Mouse (Mus musculus): ENCODE results near the gene Nol11.
"Not testable (repeated sequence)": the region's sequence is repeated elsewhere in the genome, so short reads cannot be mapped to it uniquely, and the experiment has no call there.

Nol11 gene

GRCm38 (mm10) chr11:107154431-107154830 is 34.8 kb downstream of the Nol11 start:
- DNase-seq = no peak

DNA sequence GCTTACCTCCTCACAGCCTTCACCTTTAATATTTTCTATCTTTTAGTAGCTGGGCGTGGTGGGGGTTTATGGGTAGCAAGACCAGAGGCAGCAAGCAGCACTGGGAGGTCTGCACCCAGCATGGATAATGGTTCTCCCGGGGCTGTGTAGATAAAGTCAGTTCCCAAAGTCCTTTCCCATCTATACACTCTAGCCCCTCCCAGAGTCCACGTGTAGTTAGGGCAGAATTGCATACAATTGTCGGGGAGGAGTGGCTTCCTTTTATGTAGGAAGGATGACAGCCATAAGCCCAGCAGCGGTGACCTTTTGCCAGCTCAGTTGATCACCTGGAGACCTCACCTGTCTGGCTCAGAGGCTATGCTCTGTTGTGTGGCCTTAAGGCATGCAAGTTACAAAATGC is 35.5 kb downstream of the Nol11 start:
- DNase-seq = no peak

DNA sequence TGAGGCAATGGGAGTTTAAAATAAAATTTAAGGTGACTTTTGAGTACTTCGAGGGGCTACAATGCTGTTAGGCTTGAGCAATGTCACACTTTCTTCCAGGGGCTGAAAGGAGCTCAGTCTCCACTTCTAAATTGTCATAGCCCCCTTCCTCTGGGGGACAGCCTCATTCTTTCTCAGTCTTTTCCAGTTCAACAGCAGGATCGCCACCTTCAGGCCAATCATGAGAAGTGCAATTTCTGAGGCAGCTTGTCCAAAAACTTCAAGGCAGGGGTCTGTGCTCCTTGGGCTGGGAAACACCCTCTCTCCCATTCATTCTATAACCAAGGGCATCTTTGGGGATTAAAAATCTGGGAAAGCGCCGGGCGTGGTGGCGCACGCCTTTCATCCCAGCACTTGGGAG is 37.4 kb downstream of the Nol11 start:
- DNase-seq = peak; percentile 47

DNA sequence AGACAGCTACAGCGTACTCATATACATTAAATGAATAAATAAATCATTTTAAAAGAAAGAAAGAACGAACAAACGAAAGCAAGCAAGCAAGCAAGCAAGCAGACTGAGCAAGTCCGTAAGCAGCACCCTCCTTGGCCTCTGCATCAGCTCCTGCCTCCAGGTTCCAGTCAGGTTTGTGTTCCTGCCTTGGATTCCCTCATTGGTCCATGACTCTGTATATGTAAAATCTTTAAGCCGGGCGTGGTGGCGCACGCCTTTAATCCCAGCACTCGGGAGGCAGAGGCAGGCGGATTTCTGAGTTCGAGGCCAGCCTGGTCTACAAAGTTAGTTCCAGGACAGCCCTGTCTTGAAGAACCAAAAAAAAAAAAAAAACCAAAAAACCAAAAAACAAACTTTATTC is 45.2 kb downstream of the Nol11 start:
- DNase-seq = not testable (repeated sequence)

DNA sequence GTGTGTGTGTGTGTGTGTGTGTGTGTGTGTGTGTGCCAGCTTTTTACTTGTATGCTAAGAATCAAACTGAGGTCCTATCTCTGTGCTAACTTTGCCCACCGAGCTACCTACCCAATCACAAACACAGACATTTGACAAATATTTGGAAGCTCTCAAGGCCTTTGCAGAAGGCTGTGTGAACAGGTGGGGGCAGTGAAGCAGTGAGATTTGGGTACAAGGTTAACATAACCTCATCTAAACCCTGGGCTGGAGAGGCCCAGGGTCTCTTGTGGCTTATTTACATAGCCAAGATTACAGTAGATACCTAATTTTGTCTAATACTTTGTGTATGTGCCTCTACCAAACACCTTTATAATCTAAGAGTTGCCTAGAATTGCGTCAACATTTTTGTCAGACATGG is 46.8 kb downstream of the Nol11 start:
- no peak for DNase-seq

DNA sequence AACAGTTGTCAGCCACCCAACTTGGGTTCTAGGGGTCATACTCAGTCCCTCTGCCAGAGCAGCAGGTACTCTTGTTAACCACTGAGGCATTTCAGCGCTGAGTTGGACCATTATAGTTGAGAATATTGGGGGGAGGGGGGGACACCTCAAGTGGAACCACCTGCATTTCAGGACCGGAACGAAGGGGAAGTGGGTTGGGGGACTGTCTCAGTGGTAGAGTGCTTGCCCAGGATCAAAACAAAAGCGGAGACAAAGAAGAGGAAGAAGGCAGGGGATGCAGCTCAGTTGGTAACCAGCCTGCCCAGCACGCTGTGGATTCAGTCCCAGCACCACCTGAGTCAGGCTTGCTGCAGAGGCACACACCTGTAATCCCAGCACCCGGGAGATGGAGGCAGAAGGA is 48.4 kb downstream of the Nol11 start:
- DNase-seq = peak; percentile 72

GRCm38 (mm10) chr11:107138633-107139032 is 50.5 kb downstream of the Nol11 start:
- DNase-seq = peak; percentile 63

DNA sequence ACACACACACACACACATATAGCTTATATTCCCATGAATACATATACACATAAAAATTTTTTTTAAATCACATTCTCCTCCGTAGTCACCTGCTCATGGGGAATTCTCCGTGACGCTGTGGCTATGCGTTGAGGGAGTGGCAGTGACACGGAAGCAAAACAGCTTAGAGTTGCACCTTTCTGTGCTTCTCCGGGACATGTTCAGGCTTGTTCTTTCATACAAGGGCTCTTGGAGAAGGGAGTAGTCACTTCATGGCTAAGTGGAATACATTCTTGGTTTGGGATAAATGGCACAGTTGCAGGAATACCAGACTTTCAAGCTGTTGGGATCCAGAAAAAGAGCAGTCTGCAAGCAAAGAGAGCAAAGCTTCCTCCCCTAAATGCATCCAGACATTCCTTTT is 51.6 kb downstream of the Nol11 start:
- no peak for DNase-seq

GRCm38 (mm10) chr11:107136458-107136857 is 52.7 kb downstream of the Nol11 start:
- not testable (repeated sequence) for DNase-seq

DNA sequence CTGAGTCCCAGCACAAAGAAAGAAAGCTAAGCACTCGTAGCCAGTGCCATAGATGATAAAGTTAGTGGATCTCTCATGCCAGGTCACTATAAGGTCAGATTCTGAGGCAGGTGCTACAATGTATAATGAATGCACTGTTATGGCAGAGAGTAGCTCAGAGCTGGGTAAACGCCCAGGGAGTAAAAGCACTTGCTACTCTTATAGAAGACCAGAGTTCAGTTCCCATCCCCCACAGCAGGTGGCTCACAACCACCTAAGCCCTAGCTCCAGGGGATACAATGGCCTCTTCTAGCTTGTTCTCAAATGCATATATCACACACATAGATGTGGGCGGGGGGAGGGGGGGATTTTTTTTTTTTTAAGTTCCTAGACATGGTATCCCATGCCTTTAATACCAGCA is 53.4 kb downstream of the Nol11 start:
- peak; percentile 65 for DNase-seq

- no peak for DNase-seq
Measured at GRCm38 (mm10) chr11:107132426-107132825, 56.8 kb downstream of the Nol11 start.

DNA sequence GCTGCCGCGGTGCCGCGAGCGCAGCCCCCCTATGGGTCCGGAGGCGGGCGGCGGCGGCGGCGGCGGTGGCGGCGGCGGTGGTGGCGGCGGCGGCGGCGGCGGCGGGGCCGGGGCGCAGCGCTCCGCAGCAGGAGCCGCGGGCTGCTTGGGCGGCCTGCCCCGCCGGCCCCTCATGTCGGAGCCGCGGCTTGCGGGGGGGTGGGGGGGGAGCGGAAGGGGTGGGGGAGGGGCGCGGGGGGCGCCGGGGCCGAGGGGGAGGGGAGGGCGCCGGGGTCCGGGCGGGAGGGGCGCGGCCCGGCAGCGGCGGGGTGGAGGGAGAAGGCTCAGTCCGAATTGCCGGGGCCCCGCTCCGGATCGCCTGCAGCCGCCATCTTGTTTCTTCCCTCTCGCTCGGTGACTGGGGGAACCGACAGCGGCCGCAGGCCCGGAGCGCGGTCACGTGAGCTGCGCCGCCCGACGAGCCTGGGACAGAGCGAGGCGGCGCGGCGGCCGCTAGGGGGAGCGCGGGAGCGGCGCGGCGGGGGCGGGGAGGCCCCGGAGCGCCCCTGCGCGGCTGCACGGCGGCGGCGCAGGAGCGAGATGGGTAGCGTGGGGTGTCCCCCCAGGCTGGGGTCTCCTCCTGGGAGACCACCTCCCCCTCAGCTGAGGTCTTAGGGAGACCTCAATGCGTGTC is 57.3 kb downstream of the Nol11 start, which contains the start of gene Bptf:
Bptf (minus strand) TSS at position 379 of the 673 bp plus-strand sequence.
- DNase-seq = peak; percentile 93

- DNase-seq = peak; percentile 76
Measured at GRCm38 (mm10) chr11:107130879-107131748, 58.1 kb downstream of the Nol11 start.

GRCm38 (mm10) chr11:107130221-107130788 is 58.9 kb downstream of the Nol11 start:
- peak; percentile 37 for DNase-seq

DNA sequence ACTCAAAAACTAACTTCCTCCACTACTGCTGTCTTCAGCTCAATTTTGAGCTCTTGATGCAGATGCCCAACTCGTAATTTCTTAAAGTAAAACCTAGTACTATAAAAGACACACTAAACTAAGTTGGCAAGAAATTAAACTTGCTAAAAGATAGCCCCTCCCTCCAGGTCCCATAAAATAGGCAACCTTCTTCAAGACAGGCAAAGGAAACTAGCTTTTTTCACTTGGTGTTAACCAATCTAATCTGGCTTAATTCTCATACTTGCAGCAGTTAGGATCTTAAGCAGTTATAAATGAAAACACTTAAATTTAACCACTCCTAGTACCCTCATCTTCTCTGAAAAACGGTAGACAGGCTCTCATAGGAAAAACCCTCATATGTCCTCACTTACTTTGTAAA is 59.5 kb downstream of the Nol11 start:
- no peak for DNase-seq

- not testable (repeated sequence) for DNase-seq
Measured at GRCm38 (mm10) chr11:107126716-107127115, 62.5 kb downstream of the Nol11 start.

DNA sequence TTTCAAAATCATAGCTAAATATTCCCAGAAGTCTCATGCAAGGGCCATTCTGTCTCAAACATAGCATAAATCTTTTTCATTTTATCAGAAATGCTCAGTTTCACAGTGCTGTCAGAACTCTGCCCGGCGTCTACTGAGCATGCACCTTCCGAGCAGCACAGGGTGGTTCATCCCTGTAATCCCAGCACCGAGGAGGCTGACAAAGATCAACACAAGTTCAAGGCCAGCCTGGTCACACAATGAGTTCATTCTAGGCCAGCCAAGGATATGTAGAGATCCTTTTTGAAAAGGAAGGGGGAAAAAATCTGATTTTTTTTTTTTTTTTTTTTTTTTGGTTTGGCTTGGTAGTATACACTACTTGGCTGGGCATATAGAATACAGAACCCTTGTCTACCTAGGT is 64.2 kb downstream of the Nol11 start:
- DNase-seq = no peak

- DNase-seq = no peak
Measured at GRCm38 (mm10) chr11:107124327-107124731, 64.9 kb downstream of the Nol11 start.

GRCm38 (mm10) chr11:107117789-107118188 is 71.4 kb downstream of the Nol11 start:
- DNase-seq = no peak
